Mouse (Mus musculus) G1E (cell line): ENCODE results near the gene Ccpg1os.

Experiments used
- CTCF ChIP-seq: IDR thresholded peaks from 2 replicates; pipeline ENCODE4 v1.5.1; 2012; ENCODE audit warnings: low read depth, low read length, inconsistent platforms, mixed read lengths
- GATA2 ChIP-seq: IDR thresholded peaks from 2 replicates; pipeline ENCODE4 v1.6.1; 2012; ENCODE audit warnings: low read depth, low read length, inconsistent platforms, borderline replicate concordance
- TAL1 ChIP-seq: conservative IDR thresholded peaks from 2 replicates; pipeline ENCODE4 v1.6.1; 2012; ENCODE audit warnings: low read depth, low read length, inconsistent platforms, mixed read lengths

- TF ChIP-seq CTCF: no peak
- TF ChIP-seq TAL1: no peak
- no peak for TF ChIP-seq GATA2
These were observed 11.6 kb upstream of the Ccpg1os start for GRCm38 (mm10) chr9:72996806-72997205.
